Mouse (Mus musculus) stomach, embryonic 14.5 days (tissue): ENCODE measurements at regions not wholly inside any gene's neighbourhood (a gene's known extent, or its start where the extent isn't known, plus 50 kb on each side); places are given as distances from the start of the nearest gene placed in this dataset.

Experiments used
- ATAC-seq: fragments of 200-750 bp; cut with Nextera tagmentation; 2 replicates; pipeline ENCODE4 v1.8.0; 2017; ENCODE audit warnings: low read depth, moderate TSS enrichment; ENCODE audit not compliant: insufficient number of reproducible peaks, insufficient read depth, low FRiP score
- H3K27ac ChIP-seq: fragments of 300-500 bp; sonication (generic); 2 replicates; pipeline ENCODE4 v1.5.1; 2014; ENCODE audit warnings: mild to moderate bottlenecking, low read length, moderate library complexity, mixed read lengths
- H3K27me3 ChIP-seq: fragments of 300-500 bp; sonication (generic); 2 replicates; pipeline ENCODE4 v1.6.1; 2014; ENCODE audit warnings: low read length, control low read depth, mixed read lengths; ENCODE audit not compliant: control insufficient read depth, insufficient read depth
- H3K36me3 ChIP-seq: fragments of 300-500 bp; sonication (generic); 2 replicates; pipeline ENCODE4 v1.6.1; 2014; ENCODE audit warnings: mild to moderate bottlenecking, control low read depth, low read length, moderate library complexity, mixed read lengths; ENCODE audit not compliant: control insufficient read depth, insufficient read depth
- H3K4me1 ChIP-seq: fragments of 300-500 bp; sonication (generic); 2 replicates; pipeline ENCODE4 v1.6.1; 2014; ENCODE audit warnings: low read length, control low read depth, mixed read lengths; ENCODE audit not compliant: control insufficient read depth, insufficient read depth
- H3K4me2 ChIP-seq: fragments of 300-500 bp; sonication (generic); replicated peaks from 2 replicates; pipeline ENCODE4 v1.6.1; 2014; ENCODE audit warnings: low read depth, low read length, control low read depth
- H3K4me3 ChIP-seq: fragments of 300-500 bp; sonication (generic); 2 replicates; pipeline ENCODE4 v1.5.1; 2014; ENCODE audit warnings: low read depth, low read length, control low read depth
- H3K9ac ChIP-seq: fragments of 300-500 bp; sonication (generic); replicated peaks from 2 replicates; pipeline ENCODE4 v1.6.1; 2014; ENCODE audit warnings: low read depth, mild to moderate bottlenecking, control low read depth, low read length, moderate library complexity, mixed read lengths
- H3K9me3 ChIP-seq: fragments of 300-500 bp; sonication (generic); 2 replicates; pipeline ENCODE4 v1.6.1; 2016; ENCODE audit warnings: low read depth, low read length, control low read depth; ENCODE audit not compliant: control insufficient read depth
- WGBS: fragments of 180-500 bp; shearing (Covaris S2); extraction: QIAGEN DNeasy Blood & Tissue Kit; methylation state at CpG from one replicate; pipeline ENCODE4 v1.1.7; 2014; 5-methylcytosine and 5-hydroxymethylcytosine counted together

- no peak overlapping the region for H3K4me2 ChIP-seq
- no peak for ATAC-seq
- no peaks in the 10 kb centered on the region; the same call in 1 of the 2 replicates for H3K4me1 ChIP-seq
- no peaks in the 10 kb centered on the region for H3K27me3 ChIP-seq
- no peak overlapping the region for H3K4me3 ChIP-seq
- no peak overlapping the region for H3K9ac ChIP-seq
- H3K36me3 ChIP-seq: no peaks in the 10 kb centered on the region
- WGBS: 24% methylated on average over 1 of the region's 1 CpGs
- no peaks in the 10 kb centered on the region for H3K9me3 ChIP-seq
- no peak overlapping the region for H3K27ac ChIP-seq
These were observed 166.4 kb upstream of the Rgmb start for GRCm38 (mm10) chr17:15997289-15997688.

- Histone ChIP-seq H3K9ac (no peak overlapping the region), H3K27me3 (no peaks in the 10 kb centered on the region), H3K36me3 (no peaks in the 10 kb centered on the region), H3K4me3 (no peak overlapping the region), H3K27ac (no peak overlapping the region), H3K4me2 (no peak overlapping the region), H3K4me1 (no peaks in the 10 kb centered on the region; the same call in 1 of the 2 replicates), H3K9me3 (no peaks in the 10 kb centered on the region)
- no peak for ATAC-seq
- whole genome bisulfite sequencing: 85% methylated on average over 1 of the region's 1 CpGs
These were observed 164.7 kb upstream of the Rgmb start for GRCm38 (mm10) chr17:15995493-15995892.

- 37% methylated on average over 7 of the region's 7 CpGs for WGBS
- H3K9me3 ChIP-seq: no peaks in the 10 kb centered on the region
- peaks cover 4% of the 10 kb centered on the region; the same call in 1 of the 2 replicates for H3K4me1 ChIP-seq
- H3K4me2 ChIP-seq: no peak overlapping the region
- H3K9ac ChIP-seq: no peak overlapping the region
- ATAC-seq: peak; percentile 84
- no peaks in the 10 kb centered on the region for H3K27me3 ChIP-seq
- H3K4me3 ChIP-seq: no peak overlapping the region
- H3K36me3 ChIP-seq: no peaks in the 10 kb centered on the region
- H3K27ac ChIP-seq: peak overlapping the region; percentile 35; the same call in 1 of the 2 replicates
These were observed 162.8 kb upstream of the Rgmb start for GRCm38 (mm10) chr17:15993361-15994287.

- no peak for ATAC-seq
- no peaks in the 10 kb centered on the region for H3K36me3 ChIP-seq
- no peaks in the 10 kb centered on the region for H3K9me3 ChIP-seq
- H3K4me2 ChIP-seq: no peak overlapping the region
- no peaks in the 10 kb centered on the region for H3K27me3 ChIP-seq
- H3K9ac ChIP-seq: no peak overlapping the region
- no peak overlapping the region for H3K4me3 ChIP-seq
- no peak overlapping the region for H3K27ac ChIP-seq
- H3K4me1 ChIP-seq: peaks cover 4% of the 10 kb centered on the region; the same call in 1 of the 2 replicates
- 64% methylated on average over 5 of the region's 5 CpGs for WGBS
These were observed 161.1 kb upstream of the Rgmb start for GRCm38 (mm10) chr17:15991916-15992315.

GRCm38 (mm10) chr17:15990303-15990702 is 159.5 kb upstream of the Rgmb start:
- no peak overlapping the region for H3K9ac ChIP-seq
- ATAC-seq: no peak
- no peak overlapping the region for H3K4me3 ChIP-seq
- peaks cover 4% of the 10 kb centered on the region; the same call in 1 of the 2 replicates for H3K4me1 ChIP-seq
- H3K27me3 ChIP-seq: no peaks in the 10 kb centered on the region
- no peak overlapping the region for H3K27ac ChIP-seq
- no peaks in the 10 kb centered on the region for H3K9me3 ChIP-seq
- H3K4me2 ChIP-seq: no peak overlapping the region
- H3K36me3 ChIP-seq: no peaks in the 10 kb centered on the region
- WGBS: 30% methylated on average over 6 of the region's 6 CpGs

- Histone ChIP-seq H3K4me3 (no peak overlapping the region), H3K4me2 (no peak overlapping the region), H3K36me3 (no peaks in the 10 kb centered on the region), H3K27me3 (no peaks in the 10 kb centered on the region), H3K4me1 (0 out of 2 replicates have a peak, but pooled peaks cover 5% of the 10 kb centered on the region), H3K9me3 (no peaks in the 10 kb centered on the region), H3K27ac (no peak overlapping the region), H3K9ac (no peak overlapping the region)
- ATAC-seq: no peak
- WGBS: 50% methylated on average over 2 of the region's 2 CpGs
These were observed 150.7 kb upstream of the Rgmb start for GRCm38 (mm10) chr17:15981558-15981957.

GRCm38 (mm10) chr17:15977374-15978031 is 146.7 kb upstream of the Rgmb start:
- ATAC-seq: no peak; the same call in 1 of the 2 replicates
- Histone ChIP-seq H3K9me3 (no peaks in the 10 kb centered on the region), H3K9ac (no peak overlapping the region), H3K4me1 (0 out of 2 replicates have a peak, but pooled peaks cover 5% of the 10 kb centered on the region), H3K27me3 (no peaks in the 10 kb centered on the region), H3K27ac (0 out of 2 replicates have a peak overlapping the region, but pooled peaks have one; percentile 27), H3K4me3 (no peak overlapping the region), H3K36me3 (no peaks in the 10 kb centered on the region), H3K4me2 (no peak overlapping the region)
- WGBS: 35% methylated on average over 7 of the region's 7 CpGs

GRCm38 (mm10) chr17:15971351-15971685 is 140.5 kb upstream of the Rgmb start:
- no peaks in the 10 kb centered on the region for H3K36me3 ChIP-seq
- no peaks in the 10 kb centered on the region; the same call in 1 of the 2 replicates for H3K4me1 ChIP-seq
- no peaks in the 10 kb centered on the region for H3K9me3 ChIP-seq
- no peak overlapping the region for H3K27ac ChIP-seq
- no peak overlapping the region for H3K4me2 ChIP-seq
- WGBS: 74% methylated on average over 3 of the region's 3 CpGs
- peak; percentile 61; the same call in 1 of the 2 replicates for ATAC-seq
- no peak overlapping the region for H3K9ac ChIP-seq
- H3K4me3 ChIP-seq: no peak overlapping the region
- no peaks in the 10 kb centered on the region for H3K27me3 ChIP-seq
